Mouse (Mus musculus) midbrain, embryonic 12.5 days (tissue): ENCODE results near the gene Dnm3. TPM values are rescaled to one million over a fixed set of nuclear protein-coding genes. Genes with fewer than 3 reads are reported as not detected.

Experiments used
- ATAC-seq: fragments of 200-750 bp; cut with Nextera tagmentation; 2 replicates; pipeline ENCODE4 v1.8.0; 2017; ENCODE audit warnings: low read depth, moderate TSS enrichment, moderate library complexity; ENCODE audit not compliant: low FRiP score
- H3K27ac ChIP-seq: fragments of 300-500 bp; sonication (generic); replicated peaks from 2 replicates; pipeline ENCODE4 v1.5.1; 2016; ENCODE audit warnings: mild to moderate bottlenecking
- H3K27me3 ChIP-seq: fragments of 300-500 bp; sonication (generic); 2 replicates; pipeline ENCODE4 v1.6.1; 2016; ENCODE audit warnings: mild to moderate bottlenecking
- H3K36me3 ChIP-seq: fragments of 300-500 bp; sonication (generic); 2 replicates; pipeline ENCODE4 v1.6.1; 2016
- H3K4me1 ChIP-seq: fragments of 300-500 bp; sonication (generic); 2 replicates; pipeline ENCODE4 v1.6.1; 2016
- H3K4me2 ChIP-seq: fragments of 300-500 bp; sonication (generic); replicated peaks from 2 replicates; pipeline ENCODE4 v1.6.1; 2016; ENCODE audit warnings: mild to moderate bottlenecking, moderate library complexity
- H3K4me3 ChIP-seq: fragments of 300-500 bp; sonication (generic); 2 replicates; pipeline ENCODE4 v1.5.1; 2016; ENCODE audit warnings: mild to moderate bottlenecking
- H3K9ac ChIP-seq: fragments of 300-500 bp; sonication (generic); replicated peaks from 2 replicates; pipeline ENCODE4 v1.6.1; 2016; ENCODE audit warnings: mild to moderate bottlenecking, moderate library complexity
- H3K9me3 ChIP-seq: fragments of 300-500 bp; sonication (generic); 2 replicates; pipeline ENCODE4 v1.6.1; 2016; ENCODE audit warnings: mild to moderate bottlenecking
- WGBS: fragments of 180-500 bp; shearing (Covaris S2); methylation state at CpG from one replicate; pipeline ENCODE4 v1.1.7; 2016; 5-methylcytosine and 5-hydroxymethylcytosine counted together
- polyA plus RNA-seq: library from polyadenylated mRNA; unstranded; fragments of >200 nt; fragmentation: Nextera tagmentation; extraction: Ambion mirVana; gene quantifications from 2 replicates; pipeline ENCODE4 v1.2.1, GENCODE M21; 2016

Gene Dnm3
- polyA plus RNA-seq, 1 experiment from 2014 or later = 14.2 TPM

DNA sequence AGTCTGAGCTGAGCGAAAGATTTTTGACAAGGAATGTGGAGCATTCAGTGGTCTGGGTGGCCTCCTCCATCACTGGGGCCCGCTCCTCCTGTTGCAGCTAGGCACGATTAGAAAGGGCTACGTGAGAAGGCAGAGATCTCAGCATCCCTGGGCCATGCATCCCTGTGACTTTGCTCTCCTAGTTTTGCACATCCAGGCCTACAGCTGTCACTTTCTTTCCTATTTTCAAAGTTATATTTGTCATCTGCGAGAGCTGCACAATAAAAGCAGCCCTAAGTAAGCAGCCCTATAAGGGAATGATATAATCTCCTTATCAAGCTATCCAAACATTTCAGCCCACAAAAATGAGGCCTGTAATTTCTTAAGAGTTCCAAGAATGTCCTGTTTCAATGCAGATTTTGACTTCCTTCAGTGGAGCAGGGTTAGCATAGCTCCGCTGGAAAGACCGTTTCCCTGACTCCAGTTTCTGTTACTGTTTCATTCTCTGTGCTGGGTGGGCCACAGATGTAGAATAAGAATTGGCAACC lies 252.2 kb downstream of the Dnm3 start:
- no peaks in the 10 kb centered on the region for H3K36me3 ChIP-seq
- WGBS = 61% methylated on average over 7 of the region's 7 CpGs
- no peaks in the 10 kb centered on the region for H3K4me1 ChIP-seq
- H3K27me3 ChIP-seq = no peaks in the 10 kb centered on the region
- H3K9ac ChIP-seq = no peak overlapping the region
- no peaks in the 10 kb centered on the region for H3K9me3 ChIP-seq
- ATAC-seq = no peak
- no peak overlapping the region for H3K27ac ChIP-seq
- no peak overlapping the region for H3K4me3 ChIP-seq
- no peak overlapping the region for H3K4me2 ChIP-seq

DNA sequence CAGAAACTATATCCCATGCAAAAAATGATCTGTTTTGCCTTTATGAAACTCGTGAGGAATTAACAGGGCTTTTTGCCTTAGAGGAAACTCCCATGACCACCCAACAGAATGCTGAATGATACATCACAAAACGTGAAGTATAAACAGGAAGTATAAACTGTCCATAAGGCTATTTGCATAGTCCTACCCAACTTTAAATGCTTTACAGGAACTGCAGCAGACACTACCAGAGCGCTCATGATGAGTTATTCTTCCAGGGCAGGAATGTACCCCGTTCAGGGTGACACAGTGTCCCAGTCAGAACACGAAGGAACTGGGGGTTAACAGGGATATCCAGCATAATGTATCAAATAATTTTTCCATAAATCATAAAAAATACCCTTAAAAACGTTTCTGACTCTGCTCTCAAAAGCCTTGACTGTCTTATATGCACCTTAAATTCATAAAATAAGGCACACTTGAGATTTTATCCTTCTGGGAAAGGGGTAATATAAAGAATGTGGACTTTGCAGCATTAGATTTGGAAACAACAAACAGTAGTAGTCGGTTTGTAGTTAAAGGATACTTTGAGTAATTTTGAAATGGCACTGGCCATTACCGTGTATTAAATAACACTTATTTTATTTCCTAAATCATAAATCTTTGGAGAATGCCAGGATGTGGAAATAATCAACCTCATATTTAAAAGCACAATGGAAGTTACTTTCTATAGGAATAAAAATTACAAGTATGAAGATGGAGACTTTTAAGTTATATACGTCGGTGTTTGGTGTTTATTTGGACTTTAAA lies 252.8 kb downstream of the Dnm3 start:
- no peak overlapping the region for H3K4me2 ChIP-seq
- H3K4me3 ChIP-seq = no peak overlapping the region
- H3K9me3 ChIP-seq = no peaks in the 10 kb centered on the region
- no peaks in the 10 kb centered on the region for H3K4me1 ChIP-seq
- WGBS = 78% methylated on average over 10 of the region's 10 CpGs
- no peaks in the 10 kb centered on the region for H3K27me3 ChIP-seq
- no peak overlapping the region for H3K27ac ChIP-seq
- no peaks in the 10 kb centered on the region for H3K36me3 ChIP-seq
- no peak for ATAC-seq
- H3K9ac ChIP-seq = no peak overlapping the region

DNA sequence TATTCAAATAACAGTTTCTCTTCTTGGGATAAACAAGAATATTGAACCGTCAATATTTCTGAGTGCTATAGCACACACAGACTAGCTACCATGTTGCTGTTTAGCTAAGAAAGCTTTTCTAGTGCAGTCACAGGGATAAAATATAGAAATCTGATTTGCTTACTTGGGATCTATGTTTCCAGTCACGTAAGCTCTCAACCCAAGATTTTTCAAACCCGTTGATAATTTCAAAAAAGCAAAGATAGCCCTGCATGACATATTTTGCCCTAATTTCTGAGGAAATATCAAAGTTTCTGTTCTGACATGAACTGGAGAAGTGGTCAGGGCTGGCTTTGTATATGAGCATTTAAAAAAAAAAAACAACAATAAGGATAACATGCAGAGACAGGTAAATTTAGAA lies 253.8 kb downstream of the Dnm3 start:
- H3K36me3 ChIP-seq = no peaks in the 10 kb centered on the region
- no peak overlapping the region for H3K4me2 ChIP-seq
- no peak for ATAC-seq
- no peaks in the 10 kb centered on the region for H3K9me3 ChIP-seq
- H3K27me3 ChIP-seq = no peaks in the 10 kb centered on the region
- no peak overlapping the region for H3K9ac ChIP-seq
- no peaks in the 10 kb centered on the region for H3K4me1 ChIP-seq
- 88% methylated on average over 3 of the region's 3 CpGs for WGBS
- no peak overlapping the region for H3K27ac ChIP-seq
- H3K4me3 ChIP-seq = no peak overlapping the region

GRCm38 (mm10) chr1:162223258-162223940 lies 254.4 kb downstream of the Dnm3 start:
- Histone ChIP-seq H3K36me3 (no peaks in the 10 kb centered on the region), H3K27me3 (no peaks in the 10 kb centered on the region), H3K9ac (no peak overlapping the region), H3K9me3 (no peaks in the 10 kb centered on the region), H3K4me1 (no peaks in the 10 kb centered on the region), H3K27ac (no peak overlapping the region), H3K4me3 (no peak overlapping the region), H3K4me2 (no peak overlapping the region)
- no peak for ATAC-seq
- WGBS = 86% methylated on average over 8 of the region's 8 CpGs

DNA sequence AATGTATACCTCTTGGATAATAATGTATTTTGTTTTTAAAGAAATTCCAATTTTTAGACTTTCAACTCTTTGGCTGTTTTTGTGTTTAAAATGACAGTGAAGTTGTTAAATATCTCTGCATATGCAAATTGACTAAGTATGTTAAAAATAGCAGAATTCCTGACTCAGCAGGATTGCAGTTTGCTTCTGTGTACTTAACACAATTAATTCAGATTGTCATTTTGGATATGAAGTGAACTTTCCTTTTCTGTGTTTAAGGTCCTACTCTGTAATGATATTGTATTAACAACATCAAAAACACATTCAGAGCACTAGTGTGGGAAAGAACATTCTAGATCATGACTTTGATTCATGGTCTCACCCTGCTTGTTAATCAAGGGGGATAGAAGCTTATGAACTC lies 255.5 kb downstream of the Dnm3 start:
- Histone ChIP-seq H3K27ac (no peak overlapping the region), H3K27me3 (peaks cover 6% of the 10 kb centered on the region; the same call in 1 of the 2 replicates), H3K4me2 (no peak overlapping the region), H3K4me1 (0 out of 2 replicates have a peak, but pooled peaks cover 3% of the 10 kb centered on the region), H3K4me3 (no peak overlapping the region), H3K9ac (no peak overlapping the region), H3K36me3 (no peaks in the 10 kb centered on the region), H3K9me3 (no peaks in the 10 kb centered on the region)
- ATAC-seq = no peak

DNA sequence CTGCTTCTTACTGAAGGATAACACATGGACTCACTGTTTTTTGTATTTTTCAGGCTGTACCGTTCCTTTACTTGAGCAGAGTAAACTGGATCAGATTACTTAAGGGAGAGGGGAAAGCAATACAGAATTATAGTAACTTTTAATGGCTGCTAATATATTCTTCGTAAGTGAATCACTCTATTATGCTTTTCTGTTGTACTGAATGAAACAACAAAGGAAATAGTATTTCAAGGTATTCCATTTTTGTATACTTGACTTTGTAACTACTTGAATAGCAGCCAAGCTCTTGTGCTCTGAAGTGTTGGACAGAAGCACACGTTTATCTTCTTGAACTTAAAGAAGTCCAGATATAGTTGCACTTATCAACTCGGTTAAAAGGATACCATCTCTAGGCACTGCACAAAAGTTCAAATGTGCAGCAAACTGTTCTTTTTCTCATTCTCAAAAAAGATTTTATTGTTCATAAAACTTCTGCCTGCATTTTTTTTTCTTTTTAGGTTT lies 256.0 kb downstream of the Dnm3 start:
- no peak for ATAC-seq
- no peak overlapping the region for H3K4me2 ChIP-seq
- H3K27ac ChIP-seq = no peak overlapping the region
- no peak overlapping the region for H3K4me3 ChIP-seq
- H3K27me3 ChIP-seq = peaks cover 6% of the 10 kb centered on the region; the same call in 1 of the 2 replicates
- H3K9me3 ChIP-seq = no peaks in the 10 kb centered on the region
- H3K9ac ChIP-seq = no peak overlapping the region
- 0 out of 2 replicates have a peak, but pooled peaks cover 5% of the 10 kb centered on the region for H3K4me1 ChIP-seq
- no peaks in the 10 kb centered on the region for H3K36me3 ChIP-seq
- WGBS = 71% methylated on average over 4 of the region's 4 CpGs

GRCm38 (mm10) chr1:162220891-162221290 lies 256.9 kb downstream of the Dnm3 start:
- ATAC-seq = no peak

DNA sequence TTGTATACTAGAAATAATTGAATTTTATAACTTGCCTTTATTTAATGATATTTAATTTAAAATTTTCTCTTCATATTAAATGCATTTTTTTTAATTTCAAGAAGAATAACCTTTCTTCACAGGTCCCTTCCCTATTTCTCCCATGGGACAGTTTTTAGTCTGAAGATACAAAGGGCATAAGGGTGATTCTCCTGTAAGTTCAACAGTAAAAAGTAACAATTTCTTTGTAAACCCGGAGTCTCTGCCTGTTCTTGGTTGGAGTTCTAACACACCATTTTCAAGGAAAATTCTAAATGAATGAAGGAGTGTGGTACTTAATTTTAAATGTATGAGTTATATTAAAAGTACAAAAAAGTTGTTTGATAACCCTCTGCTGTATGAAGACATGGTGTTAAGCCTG lies 258.1 kb downstream of the Dnm3 start:
- H3K4me3 ChIP-seq = no peak overlapping the region
- ATAC-seq = no peak
- WGBS = 89% methylated on average over 1 of the region's 1 CpGs

More at GRCm38 (mm10) chr1:162220891-162221290, 256.9 kb downstream of the Dnm3 start:
- H3K27ac ChIP-seq = no peak overlapping the region
- H3K36me3 ChIP-seq = no peaks in the 10 kb centered on the region
- 0 out of 2 replicates have a peak, but pooled peaks cover 9% of the 10 kb centered on the region for H3K4me1 ChIP-seq
- no peak overlapping the region for H3K9ac ChIP-seq
- no peaks in the 10 kb centered on the region for H3K9me3 ChIP-seq
- no peak overlapping the region for H3K4me3 ChIP-seq
- H3K4me2 ChIP-seq = no peak overlapping the region
- H3K27me3 ChIP-seq = peaks cover 6% of the 10 kb centered on the region; the same call in 1 of the 2 replicates

GRCm38 (mm10) chr1:162218530-162219180 lies 259.2 kb downstream of the Dnm3 start:
- Histone ChIP-seq H3K9me3 (no peaks in the 10 kb centered on the region), H3K4me3 (0 out of 2 replicates have a peak overlapping the region, but pooled peaks have one; percentile 13), H3K36me3 (no peaks in the 10 kb centered on the region), H3K27ac (no peak overlapping the region), H3K4me2 (no peak overlapping the region), H3K9ac (no peak overlapping the region), H3K4me1 (0 out of 2 replicates have a peak, but pooled peaks cover 9% of the 10 kb centered on the region), H3K27me3 (peaks cover 14% of the 10 kb centered on the region)
- ATAC-seq = no peak
- 77% methylated on average over 8 of the region's 8 CpGs for WGBS

More for the DNA sequence above, 258.1 kb downstream of the Dnm3 start:
- H3K9me3 ChIP-seq = no peaks in the 10 kb centered on the region
- H3K27ac ChIP-seq = no peak overlapping the region
- H3K27me3 ChIP-seq = peaks cover 14% of the 10 kb centered on the region
- H3K9ac ChIP-seq = no peak overlapping the region
- H3K4me2 ChIP-seq = no peak overlapping the region
- no peaks in the 10 kb centered on the region for H3K36me3 ChIP-seq
- 0 out of 2 replicates have a peak, but pooled peaks cover 9% of the 10 kb centered on the region for H3K4me1 ChIP-seq

- ATAC-seq = 0 out of 2 replicates have a peak, but pooled peaks have one; percentile 62
- Histone ChIP-seq H3K9ac (no peak overlapping the region), H3K4me3 (0 out of 2 replicates have a peak overlapping the region, but pooled peaks have one; percentile 18), H3K4me1 (0 out of 2 replicates have a peak, but pooled peaks cover 9% of the 10 kb centered on the region), H3K4me2 (no peak overlapping the region), H3K9me3 (no peaks in the 10 kb centered on the region), H3K36me3 (no peaks in the 10 kb centered on the region), H3K27me3 (peaks cover 16% of the 10 kb centered on the region), H3K27ac (peak overlapping the region; percentile 65; the same call in 1 of the 2 replicates)
- WGBS = 71% methylated on average over 15 of the region's 15 CpGs
Measured at GRCm38 (mm10) chr1:162217340-162217974, 260.4 kb downstream of the Dnm3 start.

GRCm38 (mm10) chr1:162216656-162217055 lies 261.2 kb downstream of the Dnm3 start:
- WGBS = 27% methylated on average over 4 of the region's 4 CpGs
- Histone ChIP-seq H3K4me1 (0 out of 2 replicates have a peak, but pooled peaks cover 9% of the 10 kb centered on the region), H3K4me2 (no peak overlapping the region), H3K9me3 (no peaks in the 10 kb centered on the region), H3K36me3 (no peaks in the 10 kb centered on the region), H3K9ac (no peak overlapping the region), H3K4me3 (no peak overlapping the region), H3K27me3 (peaks cover 19% of the 10 kb centered on the region), H3K27ac (no peak overlapping the region)
- ATAC-seq = no peak
